Mouse (Mus musculus): ENCODE results near the gene Vmac.

- no peak for TF ChIP-seq POLR2A (IDR thresholded peaks at IDR 0.05; ENCODE audit: low read depth, low read length)
- no peak for TF ChIP-seq CTCF (IDR thresholded peaks at IDR 0.05; ENCODE audit: extremely low read depth, insufficient read length, insufficient replicate concordance, low read depth, low read length)
Observed at GRCm38 (mm10) chr17:56683546-56684140, 34.2 kb downstream of the Vmac start.
